Mouse (Mus musculus): ENCODE data around the gene Dars. TPM values are rescaled to one million over a fixed set of nuclear protein-coding genes. Genes with fewer than 3 reads are reported as not detected.

The Dars gene
- polyA plus RNA-seq, 1 experiment from 2014 or later, result 140 TPM

DNA sequence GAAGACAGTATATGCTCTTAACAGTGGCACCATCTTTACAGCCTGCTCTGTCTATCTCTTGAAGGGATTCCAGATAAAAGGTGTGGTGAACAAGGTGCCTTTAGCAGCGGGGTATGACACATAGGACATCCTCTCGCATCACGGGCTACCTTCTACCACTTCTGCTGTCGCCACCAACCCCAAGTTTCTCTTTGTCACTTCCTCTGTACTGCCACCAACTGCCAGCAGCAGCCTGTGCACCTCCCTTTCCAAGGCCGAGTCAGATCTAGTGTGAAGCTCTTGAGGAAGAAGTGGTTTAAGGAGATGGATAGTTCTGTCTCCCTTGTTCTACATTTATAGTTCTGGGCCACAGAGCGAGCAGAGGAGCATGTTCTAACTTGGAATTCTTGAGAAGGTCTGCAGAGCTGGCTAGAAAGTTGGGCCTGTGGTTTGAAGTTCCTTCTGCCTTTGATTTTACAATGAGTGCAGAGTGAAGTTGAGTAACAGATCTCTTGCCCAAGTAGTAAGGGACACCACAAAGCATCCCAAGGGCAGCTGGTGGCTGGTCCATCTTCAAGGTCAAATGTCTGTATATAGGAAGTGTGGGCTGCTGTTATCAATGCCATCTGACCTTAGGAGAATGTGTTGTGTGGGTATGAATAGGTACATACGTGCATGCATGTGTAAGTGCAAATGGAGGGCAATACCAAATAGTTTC, 30.2 kb upstream of the Dars start:
- no peaks in the 10 kb centered on the region for H3K4me1 ChIP-seq
- no peaks in the 10 kb centered on the region for H3K36me3 ChIP-seq
- ATAC-seq (ENCODE audit: insufficient number of reproducible peaks, low FRiP score, low TSS enrichment, low read depth), result no peak
- H3K4me2 ChIP-seq, result no peak overlapping the region
- WGBS, result 76% methylated on average over 7 of the region's 7 CpGs
- H3K9ac ChIP-seq, result no peak overlapping the region
- H3K9me3 ChIP-seq, result no peaks in the 10 kb centered on the region
- H3K27ac ChIP-seq, result no peak overlapping the region
- H3K4me3 ChIP-seq, result no peak overlapping the region
- H3K27me3 ChIP-seq, result no peaks in the 10 kb centered on the region

DNA sequence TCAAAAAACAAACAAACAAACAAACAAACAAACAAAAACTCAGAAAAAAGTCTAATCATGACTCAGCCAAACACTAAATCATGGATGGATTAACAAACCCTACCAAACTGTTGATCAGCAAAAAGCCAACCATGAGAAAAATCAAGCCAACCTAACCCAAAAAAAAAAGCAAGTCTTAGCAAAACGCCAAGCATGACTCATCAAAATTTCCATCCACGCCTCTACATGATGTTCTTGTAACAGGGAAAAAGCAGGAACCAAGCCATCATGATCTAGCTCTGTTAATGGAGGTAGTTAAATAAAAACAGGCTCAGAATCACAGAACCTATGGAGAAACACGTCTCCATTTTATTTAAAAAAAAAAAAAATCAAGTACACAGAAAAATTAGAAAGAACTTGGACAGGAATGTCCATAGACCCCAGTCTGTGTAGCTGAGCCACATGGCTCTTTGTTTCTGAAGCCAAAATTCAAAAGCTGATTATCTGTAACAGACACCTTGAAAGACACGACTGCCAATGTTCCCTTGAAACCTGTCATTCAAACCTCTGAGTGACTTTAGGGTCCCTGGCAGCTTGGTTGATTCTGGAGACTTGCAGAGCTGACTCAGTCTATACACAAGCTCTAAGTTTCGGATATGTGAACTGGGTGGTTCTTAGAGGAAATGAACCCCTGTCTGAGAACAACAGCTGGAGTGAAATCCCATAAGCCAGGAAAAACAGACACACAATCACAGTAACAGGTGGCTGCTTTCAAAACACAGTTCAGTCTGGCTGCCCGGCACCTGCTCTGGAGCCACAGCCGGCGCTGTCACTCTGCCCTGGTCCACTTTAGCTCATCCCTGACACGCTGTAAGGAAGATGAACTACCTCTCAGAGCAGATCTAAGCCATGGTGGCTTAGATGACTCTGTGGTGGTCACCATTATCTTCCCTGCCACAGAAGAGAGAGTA, 27.0 kb upstream of the Dars start:
- H3K9ac ChIP-seq, result no peak overlapping the region
- no peaks in the 10 kb centered on the region for H3K36me3 ChIP-seq
- H3K4me1 ChIP-seq, result 0 out of 2 replicates have a peak, but pooled peaks cover 3% of the 10 kb centered on the region
- no peaks in the 10 kb centered on the region for H3K9me3 ChIP-seq
- no peak overlapping the region for H3K4me2 ChIP-seq
- no peak overlapping the region for H3K4me3 ChIP-seq
- 0 out of 2 replicates have a peak, but pooled peaks have one; percentile 67 for ATAC-seq (ENCODE audit: insufficient number of reproducible peaks, low FRiP score, low TSS enrichment, low read depth)
- no peak overlapping the region for H3K27ac ChIP-seq
- 56% methylated on average over 9 of the region's 9 CpGs for WGBS
- no peaks in the 10 kb centered on the region for H3K27me3 ChIP-seq

DNA sequence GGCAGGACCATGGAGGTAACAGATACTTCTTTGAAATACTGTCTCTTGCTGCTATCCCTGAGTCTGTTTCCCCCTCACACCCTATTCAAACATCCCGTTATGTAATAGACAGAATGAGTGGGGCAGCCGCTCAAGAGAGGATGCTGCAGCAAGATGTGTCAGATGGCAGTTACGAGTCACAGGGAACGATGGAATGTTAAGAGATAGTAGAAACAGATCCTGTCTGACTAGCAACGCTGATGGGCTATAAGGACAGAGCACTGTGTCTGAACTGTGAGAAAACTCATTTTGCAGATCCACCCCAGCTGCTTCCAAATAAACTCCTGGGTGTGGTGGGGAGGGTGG, 23.9 kb upstream of the Dars start:
- 0 out of 2 replicates have a peak, but pooled peaks cover 3% of the 10 kb centered on the region for H3K4me1 ChIP-seq
- no peaks in the 10 kb centered on the region for H3K36me3 ChIP-seq
- H3K4me3 ChIP-seq, result no peak overlapping the region
- no peak overlapping the region for H3K4me2 ChIP-seq
- H3K27ac ChIP-seq, result no peak overlapping the region
- no peak for ATAC-seq (ENCODE audit: insufficient number of reproducible peaks, low FRiP score, low TSS enrichment, low read depth)
- H3K9me3 ChIP-seq, result no peaks in the 10 kb centered on the region
- WGBS, result 38% methylated on average over 5 of the region's 5 CpGs
- no peak overlapping the region for H3K9ac ChIP-seq
- H3K27me3 ChIP-seq, result no peaks in the 10 kb centered on the region

DNA sequence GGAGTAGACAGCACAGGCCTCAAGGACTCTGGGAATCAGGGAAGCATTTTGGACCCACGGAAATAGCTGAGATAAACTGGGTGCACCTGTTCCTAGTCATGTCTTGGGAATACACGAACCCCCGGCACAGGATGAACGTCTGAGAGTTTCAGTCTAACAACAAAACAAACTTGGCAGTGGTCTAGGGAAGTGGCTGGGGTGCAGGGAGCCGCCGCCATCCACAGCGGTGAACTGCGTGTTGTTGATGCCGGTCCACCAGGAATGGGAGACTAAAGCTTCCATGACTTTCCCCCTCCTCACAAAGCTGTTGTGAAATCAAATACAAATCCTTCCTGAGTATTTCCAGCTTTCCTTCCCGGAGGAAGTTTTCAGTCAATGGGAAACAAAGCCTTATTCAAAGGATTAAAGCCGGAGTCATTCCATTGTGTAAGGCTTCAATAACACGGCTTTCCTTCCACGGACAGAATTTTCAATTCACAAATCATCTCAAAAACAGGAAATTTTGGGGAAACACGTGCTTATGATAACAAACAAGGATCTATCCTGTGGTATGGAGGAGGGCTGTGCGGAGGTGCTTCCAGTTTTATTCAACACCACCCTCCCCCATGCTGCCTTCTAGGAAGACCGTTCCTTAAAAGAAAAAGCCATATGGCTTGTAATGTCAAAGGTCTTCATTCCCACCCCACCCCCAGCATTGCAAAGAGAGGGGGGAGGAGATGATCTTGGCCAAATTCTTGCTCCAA, 23.4 kb upstream of the Dars start:
- no peak for ATAC-seq (ENCODE audit: insufficient number of reproducible peaks, low FRiP score, low TSS enrichment, low read depth)
- WGBS, result 54% methylated on average over 16 of the region's 16 CpGs

DNA sequence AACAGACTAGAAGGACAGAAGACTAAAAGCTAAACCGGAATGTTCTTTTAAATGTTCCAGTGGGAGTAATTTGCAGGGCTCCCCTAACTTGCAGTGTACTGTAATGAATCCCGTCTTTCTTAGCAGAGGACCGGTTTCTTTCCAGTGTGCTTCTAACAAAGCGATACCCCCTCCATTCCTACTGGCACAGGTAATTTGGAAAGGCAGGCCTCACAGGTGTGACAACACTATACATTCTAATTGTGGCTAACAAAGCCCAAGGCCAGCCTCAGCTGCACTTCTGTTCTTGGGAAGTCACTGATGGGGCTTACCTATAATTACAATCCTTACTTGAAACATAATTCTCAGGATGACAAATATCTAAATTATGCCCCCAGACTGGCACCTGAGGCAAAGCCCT, 22.4 kb upstream of the Dars start:
- Histone ChIP-seq H3K4me1 (0 out of 2 replicates have a peak, but pooled peaks cover 3% of the 10 kb centered on the region), H3K27ac (no peak overlapping the region), H3K4me3 (no peak overlapping the region), H3K36me3 (no peaks in the 10 kb centered on the region), H3K4me2 (no peak overlapping the region), H3K9me3 (no peaks in the 10 kb centered on the region), H3K27me3 (no peaks in the 10 kb centered on the region), H3K9ac (no peak overlapping the region)
- no peak for ATAC-seq (ENCODE audit: insufficient number of reproducible peaks, low FRiP score, low TSS enrichment, low read depth)
- 71% methylated on average over 4 of the region's 4 CpGs for WGBS

More for the DNA sequence above, 23.4 kb upstream of the Dars start:
- no peak overlapping the region for H3K9ac ChIP-seq
- H3K4me3 ChIP-seq, result no peak overlapping the region
- no peaks in the 10 kb centered on the region for H3K36me3 ChIP-seq
- H3K4me1 ChIP-seq, result 0 out of 2 replicates have a peak, but pooled peaks cover 3% of the 10 kb centered on the region
- no peak overlapping the region for H3K27ac ChIP-seq
- H3K27me3 ChIP-seq, result no peaks in the 10 kb centered on the region
- H3K4me2 ChIP-seq, result no peak overlapping the region
- no peaks in the 10 kb centered on the region for H3K9me3 ChIP-seq

DNA sequence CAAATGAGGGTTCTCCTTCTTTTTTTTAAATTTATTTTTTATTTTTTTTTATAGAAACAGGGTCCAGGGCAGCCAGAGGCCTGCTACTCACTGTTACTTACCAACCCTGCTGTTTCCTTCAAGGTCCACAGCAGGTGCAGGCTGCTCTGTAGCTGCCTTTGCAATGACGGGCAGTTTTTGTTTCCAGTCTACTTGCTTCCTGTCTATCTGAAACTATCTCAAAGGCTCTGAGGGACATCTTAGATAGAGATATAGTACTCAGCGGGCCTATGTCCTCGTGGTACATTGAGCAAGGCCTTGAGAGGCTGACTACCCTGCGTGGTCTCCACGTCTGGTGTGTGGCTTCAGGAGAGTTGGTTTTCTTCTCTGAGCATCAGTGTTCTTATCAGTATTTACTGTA, 21.4 kb upstream of the Dars start:
- Histone ChIP-seq H3K27ac (no peak overlapping the region), H3K36me3 (no peaks in the 10 kb centered on the region), H3K9me3 (no peaks in the 10 kb centered on the region), H3K4me3 (no peak overlapping the region), H3K4me2 (no peak overlapping the region), H3K27me3 (no peaks in the 10 kb centered on the region), H3K4me1 (0 out of 2 replicates have a peak, but pooled peaks cover 3% of the 10 kb centered on the region), H3K9ac (no peak overlapping the region)
- no peak for ATAC-seq (ENCODE audit: insufficient number of reproducible peaks, low FRiP score, low TSS enrichment, low read depth)
- 87% methylated on average over 5 of the region's 5 CpGs for WGBS

DNA sequence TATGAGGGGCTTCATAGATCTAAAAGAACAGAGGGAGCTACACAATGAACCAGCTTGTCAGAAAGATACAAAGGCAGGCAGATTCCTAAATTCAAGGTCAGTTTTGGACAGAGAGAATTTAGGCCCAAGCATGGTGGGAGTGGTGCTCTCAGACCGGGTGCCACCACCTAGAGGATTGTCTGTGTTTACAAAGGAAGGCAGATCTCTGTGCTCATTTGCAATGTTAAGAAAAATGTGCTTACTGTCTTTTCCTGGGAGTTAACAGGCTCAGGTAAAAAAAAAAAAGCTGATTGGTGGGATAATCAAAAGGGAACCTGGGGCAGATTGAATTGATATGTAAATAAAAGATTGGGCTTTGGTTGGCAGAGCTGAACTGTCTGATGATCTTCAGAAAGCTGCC, 20.1 kb upstream of the Dars start:
- Histone ChIP-seq H3K9ac (no peak overlapping the region), H3K4me3 (no peak overlapping the region), H3K36me3 (no peaks in the 10 kb centered on the region), H3K9me3 (no peaks in the 10 kb centered on the region), H3K27me3 (no peaks in the 10 kb centered on the region), H3K4me2 (no peak overlapping the region), H3K4me1 (0 out of 2 replicates have a peak, but pooled peaks cover 3% of the 10 kb centered on the region), H3K27ac (no peak overlapping the region)
- no peak for ATAC-seq (ENCODE audit: insufficient number of reproducible peaks, low FRiP score, low TSS enrichment, low read depth)
- 47% methylated on average over 1 of the region's 1 CpGs for WGBS

DNA sequence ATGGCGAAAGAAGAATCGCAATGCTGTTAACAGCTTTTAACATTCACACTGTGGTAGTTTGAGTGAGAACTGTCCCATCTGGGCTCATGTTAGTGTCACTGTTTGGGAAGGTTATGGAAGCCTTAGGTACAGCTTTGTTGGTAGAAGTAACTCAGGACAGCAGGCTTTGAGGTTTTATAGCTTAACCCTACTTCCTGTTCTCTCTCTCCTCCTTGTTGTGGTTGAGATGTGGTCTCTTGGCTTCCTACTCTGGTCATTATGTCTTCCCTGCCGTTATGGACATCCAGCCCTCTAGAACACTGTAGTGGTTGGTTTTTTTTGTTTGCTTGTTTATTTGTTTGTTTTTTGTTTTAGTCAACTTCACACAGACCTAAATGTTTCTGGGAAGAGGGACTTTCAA, 18.8 kb upstream of the Dars start:
- no peak overlapping the region for H3K4me3 ChIP-seq
- H3K4me2 ChIP-seq, result no peak overlapping the region
- H3K36me3 ChIP-seq, result no peaks in the 10 kb centered on the region
- no peak overlapping the region for H3K27ac ChIP-seq
- WGBS, result 79% methylated on average over 3 of the region's 3 CpGs
- 0 out of 2 replicates have a peak, but pooled peaks cover 3% of the 10 kb centered on the region for H3K4me1 ChIP-seq
- no peak for ATAC-seq (ENCODE audit: insufficient number of reproducible peaks, low FRiP score, low TSS enrichment, low read depth)
- H3K27me3 ChIP-seq, result no peaks in the 10 kb centered on the region
- no peaks in the 10 kb centered on the region for H3K9me3 ChIP-seq
- no peak overlapping the region for H3K9ac ChIP-seq

DNA sequence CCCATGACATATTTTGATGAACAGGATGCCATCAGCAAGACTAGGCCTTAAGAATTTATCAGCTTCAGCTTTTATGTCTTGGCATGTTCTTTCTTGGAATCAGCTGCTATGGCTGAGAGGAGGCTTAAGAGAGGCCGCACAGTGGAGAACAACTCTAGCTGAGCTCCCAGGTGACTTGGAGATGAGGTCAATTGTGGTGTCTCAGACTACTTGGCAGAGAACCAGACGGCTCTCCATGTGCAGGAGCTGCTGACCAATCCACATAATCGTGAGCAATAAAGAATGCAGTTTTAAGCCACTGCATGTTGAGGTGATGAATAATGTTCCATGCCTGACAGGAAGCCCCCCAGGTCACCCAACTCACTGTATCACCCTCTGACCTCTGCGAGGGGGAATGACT, 18.4 kb upstream of the Dars start:
- Histone ChIP-seq H3K4me2 (no peak overlapping the region), H3K27me3 (no peaks in the 10 kb centered on the region), H3K4me1 (0 out of 2 replicates have a peak, but pooled peaks cover 3% of the 10 kb centered on the region), H3K27ac (no peak overlapping the region), H3K9ac (no peak overlapping the region), H3K36me3 (no peaks in the 10 kb centered on the region), H3K9me3 (no peaks in the 10 kb centered on the region), H3K4me3 (no peak overlapping the region)
- no peak for ATAC-seq (ENCODE audit: insufficient number of reproducible peaks, low FRiP score, low TSS enrichment, low read depth)
- WGBS, result 50% methylated on average over 4 of the region's 4 CpGs

DNA sequence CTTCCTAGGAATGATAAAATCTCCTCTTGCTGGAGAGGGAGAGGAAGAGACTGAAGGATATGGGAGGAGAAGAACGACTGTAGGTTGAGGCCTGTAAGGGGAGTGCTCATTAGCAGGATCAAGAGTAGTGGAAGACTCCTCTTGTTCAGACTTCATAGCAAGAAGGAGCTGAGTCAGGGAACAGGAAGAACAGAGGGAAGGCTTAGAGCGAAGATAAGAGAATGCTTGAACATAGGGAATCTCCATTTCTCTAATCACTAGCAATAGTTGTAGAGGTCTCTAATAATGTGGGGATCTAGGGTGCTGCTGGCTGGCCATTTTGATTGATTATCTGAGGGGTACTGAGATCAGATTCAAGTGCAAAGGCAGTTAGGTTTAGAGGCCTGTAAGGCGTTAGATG, 7.8 kb upstream of the Dars start:
- no peak overlapping the region for H3K27ac ChIP-seq
- no peak for ATAC-seq (ENCODE audit: insufficient number of reproducible peaks, low FRiP score, low TSS enrichment, low read depth)
- H3K9ac ChIP-seq, result no peak overlapping the region
- no peaks in the 10 kb centered on the region for H3K9me3 ChIP-seq
- no peak overlapping the region for H3K4me3 ChIP-seq
- H3K36me3 ChIP-seq, result no peaks in the 10 kb centered on the region
- H3K4me2 ChIP-seq, result no peak overlapping the region
- H3K4me1 ChIP-seq, result no peaks in the 10 kb centered on the region
- WGBS, result 79% methylated on average over 3 of the region's 3 CpGs
- no peaks in the 10 kb centered on the region for H3K27me3 ChIP-seq

DNA sequence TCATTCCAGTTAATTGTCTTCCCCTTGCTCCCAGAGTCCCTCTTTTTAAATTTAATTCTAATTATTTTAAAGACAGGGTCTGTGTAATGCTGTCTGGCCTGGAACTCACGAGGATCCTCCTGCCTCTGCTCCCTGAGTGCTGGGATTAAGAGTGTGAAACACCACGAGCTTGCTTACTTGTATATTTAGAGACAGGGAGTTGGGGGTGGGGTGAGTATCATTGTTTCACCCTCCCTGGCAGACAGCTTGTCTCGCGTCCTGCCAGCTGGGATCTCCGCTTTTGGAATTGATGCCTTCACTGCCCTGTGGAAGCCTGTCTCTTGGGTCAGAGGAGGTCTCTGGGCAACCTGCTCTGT, 343 bp upstream of the Dars start:
- peak; percentile 22; the same call in 1 of the 2 replicates for ATAC-seq (ENCODE audit: insufficient number of reproducible peaks, low FRiP score, low TSS enrichment, low read depth)
- H3K9ac ChIP-seq, result no peak overlapping the region
- H3K27ac ChIP-seq, result peak overlapping the region; percentile 90; the same call in 1 of the 2 replicates

More for the DNA sequence above, 343 bp upstream of the Dars start:
- no peaks in the 10 kb centered on the region for H3K27me3 ChIP-seq
- no peaks in the 10 kb centered on the region for H3K4me1 ChIP-seq
- H3K4me3 ChIP-seq, result peak overlapping the region; percentile 91
- no peaks in the 10 kb centered on the region for H3K9me3 ChIP-seq
- peak overlapping the region; percentile 56 for H3K4me2 ChIP-seq
- WGBS, result 45% methylated on average over 5 of the region's 5 CpGs
- peaks cover 13% of the 10 kb centered on the region; the same call in 1 of the 2 replicates for H3K36me3 ChIP-seq
